Mouse (Mus musculus): Measurements from ENCODE around the gene Cux1. TPM values are rescaled to one million over a fixed set of nuclear protein-coding genes. Genes with fewer than 3 reads are reported as not detected.

Cux1 gene
- polyA plus RNA-seq, 1 experiment from 2014 or later: 163 TPM

GRCm38 (mm10) chr5:136396256-136396655 lies 171.0 kb downstream of the Cux1 start:
- Histone ChIP-seq H3K4me3 (ENCODE audit: low read depth, low read length) (no peak overlapping the region), H3K9ac (ENCODE audit: low read length) (no peak overlapping the region), H3K36me3 (ENCODE audit: control insufficient read depth, insufficient read depth, low read length) (no peaks in the 10 kb centered on the region), H3K4me2 (ENCODE audit: low read depth, low read length, severe bottlenecking) (no peak overlapping the region), H3K4me1 (replicated peaks; ENCODE audit: control insufficient read depth, insufficient read depth, low read length) (no peaks in the 10 kb centered on the region), H3K27me3 (ENCODE audit: control insufficient read depth, insufficient read depth, low read length) (no peaks in the 10 kb centered on the region), H3K27ac (ENCODE audit: low read depth, low read length) (no peak overlapping the region), H3K9me3 (ENCODE audit: control insufficient read depth, low read length) (no peaks in the 10 kb centered on the region)
- ATAC-seq (replicated peaks; ENCODE audit: low FRiP score) (no peak), DNase-seq (ENCODE audit: low spot score) (no peak)
- 84% methylated on average over 7 of the region's 7 CpGs for WGBS

- H3K27me3 ChIP-seq (ENCODE audit: control insufficient read depth, insufficient read depth, low read length): no peaks in the 10 kb centered on the region
- H3K4me3 ChIP-seq (ENCODE audit: low read depth, low read length): no peak overlapping the region
- H3K27ac ChIP-seq (ENCODE audit: low read depth, low read length): no peak overlapping the region
- no peak overlapping the region for H3K4me2 ChIP-seq (ENCODE audit: low read depth, low read length, severe bottlenecking)
- DNase-seq (ENCODE audit: low spot score) (no peak), ATAC-seq (replicated peaks; ENCODE audit: low FRiP score) (no peak)
- H3K4me1 ChIP-seq (replicated peaks; ENCODE audit: control insufficient read depth, insufficient read depth, low read length): no peaks in the 10 kb centered on the region
- no peaks in the 10 kb centered on the region for H3K9me3 ChIP-seq (ENCODE audit: control insufficient read depth, low read length)
- 80% methylated on average over 3 of the region's 3 CpGs for WGBS
- H3K9ac ChIP-seq (ENCODE audit: low read length): no peak overlapping the region
- no peaks in the 10 kb centered on the region for H3K36me3 ChIP-seq (ENCODE audit: control insufficient read depth, insufficient read depth, low read length)
These were observed 171.6 kb downstream of the Cux1 start for GRCm38 (mm10) chr5:136395600-136396195.

- Histone ChIP-seq H3K4me2 (ENCODE audit: low read depth, low read length, severe bottlenecking) (no peak overlapping the region), H3K9me3 (ENCODE audit: control insufficient read depth, low read length) (no peaks in the 10 kb centered on the region), H3K27ac (ENCODE audit: low read depth, low read length) (no peak overlapping the region), H3K27me3 (ENCODE audit: control insufficient read depth, insufficient read depth, low read length) (no peaks in the 10 kb centered on the region), H3K4me1 (replicated peaks; ENCODE audit: control insufficient read depth, insufficient read depth, low read length) (no peaks in the 10 kb centered on the region), H3K36me3 (ENCODE audit: control insufficient read depth, insufficient read depth, low read length) (no peaks in the 10 kb centered on the region), H3K4me3 (ENCODE audit: low read depth, low read length) (no peak overlapping the region), H3K9ac (ENCODE audit: low read length) (no peak overlapping the region)
- 91% methylated on average over 6 of the region's 6 CpGs for WGBS
- DNase-seq (ENCODE audit: low spot score): no peak
- no peak for ATAC-seq (replicated peaks; ENCODE audit: low FRiP score)
These were observed 172.6 kb downstream of the Cux1 start for GRCm38 (mm10) chr5:136394517-136395212.

- ATAC-seq (replicated peaks; ENCODE audit: low FRiP score) (no peak), DNase-seq (ENCODE audit: low spot score) (no peak)
- Histone ChIP-seq H3K9me3 (ENCODE audit: control insufficient read depth, low read length) (no peaks in the 10 kb centered on the region), H3K4me2 (ENCODE audit: low read depth, low read length, severe bottlenecking) (no peak overlapping the region), H3K27ac (ENCODE audit: low read depth, low read length) (no peak overlapping the region), H3K4me1 (replicated peaks; ENCODE audit: control insufficient read depth, insufficient read depth, low read length) (no peaks in the 10 kb centered on the region), H3K9ac (ENCODE audit: low read length) (no peak overlapping the region), H3K36me3 (ENCODE audit: control insufficient read depth, insufficient read depth, low read length) (no peaks in the 10 kb centered on the region), H3K4me3 (ENCODE audit: low read depth, low read length) (no peak overlapping the region), H3K27me3 (ENCODE audit: control insufficient read depth, insufficient read depth, low read length) (no peaks in the 10 kb centered on the region)
- 91% methylated on average over 2 of the region's 2 CpGs for WGBS
These were observed 173.7 kb downstream of the Cux1 start for GRCm38 (mm10) chr5:136393621-136394020.

- ATAC-seq (replicated peaks; ENCODE audit: low FRiP score) (no peak), DNase-seq (ENCODE audit: low spot score) (no peak)
- Histone ChIP-seq H3K4me2 (ENCODE audit: low read depth, low read length, severe bottlenecking) (no peak overlapping the region), H3K36me3 (ENCODE audit: control insufficient read depth, insufficient read depth, low read length) (no peaks in the 10 kb centered on the region), H3K9me3 (ENCODE audit: control insufficient read depth, low read length) (no peaks in the 10 kb centered on the region), H3K4me3 (ENCODE audit: low read depth, low read length) (no peak overlapping the region), H3K27ac (ENCODE audit: low read depth, low read length) (no peak overlapping the region), H3K9ac (ENCODE audit: low read length) (no peak overlapping the region), H3K4me1 (replicated peaks; ENCODE audit: control insufficient read depth, insufficient read depth, low read length) (no peaks in the 10 kb centered on the region), H3K27me3 (ENCODE audit: control insufficient read depth, insufficient read depth, low read length) (no peaks in the 10 kb centered on the region)
- WGBS: 96% methylated on average over 2 of the region's 2 CpGs
These were observed 180.5 kb downstream of the Cux1 start for GRCm38 (mm10) chr5:136386757-136387156.

- Histone ChIP-seq H3K9ac (ENCODE audit: low read length) (no peak overlapping the region), H3K27ac (ENCODE audit: low read depth, low read length) (no peak overlapping the region), H3K4me3 (ENCODE audit: low read depth, low read length) (no peak overlapping the region), H3K9me3 (ENCODE audit: control insufficient read depth, low read length) (no peaks in the 10 kb centered on the region), H3K36me3 (ENCODE audit: control insufficient read depth, insufficient read depth, low read length) (no peaks in the 10 kb centered on the region), H3K4me2 (ENCODE audit: low read depth, low read length, severe bottlenecking) (no peak overlapping the region), H3K4me1 (replicated peaks; ENCODE audit: control insufficient read depth, insufficient read depth, low read length) (no peaks in the 10 kb centered on the region), H3K27me3 (ENCODE audit: control insufficient read depth, insufficient read depth, low read length) (no peaks in the 10 kb centered on the region)
- 91% methylated on average over 3 of the region's 3 CpGs for WGBS
- DNase-seq (ENCODE audit: low spot score) (no peak), ATAC-seq (replicated peaks; ENCODE audit: low FRiP score) (no peak)
These were observed 182.1 kb downstream of the Cux1 start for GRCm38 (mm10) chr5:136385161-136385560.

- no peak for ATAC-seq (replicated peaks; ENCODE audit: low FRiP score)
- H3K36me3 ChIP-seq (ENCODE audit: control insufficient read depth, insufficient read depth, low read length): no peaks in the 10 kb centered on the region
- no peak overlapping the region for H3K4me2 ChIP-seq (ENCODE audit: low read depth, low read length, severe bottlenecking)
- H3K9me3 ChIP-seq (ENCODE audit: control insufficient read depth, low read length): no peaks in the 10 kb centered on the region
- DNase-seq (ENCODE audit: low spot score): no peak
- no peak overlapping the region for H3K27ac ChIP-seq (ENCODE audit: low read depth, low read length)
- 81% methylated on average over 9 of the region's 9 CpGs for whole genome bisulfite sequencing
- no peak overlapping the region for H3K4me3 ChIP-seq (ENCODE audit: low read depth, low read length)
- H3K4me1 ChIP-seq (replicated peaks; ENCODE audit: control insufficient read depth, insufficient read depth, low read length): no peaks in the 10 kb centered on the region
- no peak overlapping the region for H3K9ac ChIP-seq (ENCODE audit: low read length)
- H3K27me3 ChIP-seq (ENCODE audit: control insufficient read depth, insufficient read depth, low read length): no peaks in the 10 kb centered on the region
These were observed 184.9 kb downstream of the Cux1 start for GRCm38 (mm10) chr5:136382261-136383005.

GRCm38 (mm10) chr5:136379405-136379804 lies 187.9 kb downstream of the Cux1 start:
- DNase-seq (ENCODE audit: low spot score): no peak
- Histone ChIP-seq H3K27me3 (ENCODE audit: control insufficient read depth, insufficient read depth, low read length) (no peaks in the 10 kb centered on the region), H3K4me2 (ENCODE audit: low read depth, low read length, severe bottlenecking) (no peak overlapping the region), H3K27ac (ENCODE audit: low read depth, low read length) (no peak overlapping the region), H3K9me3 (ENCODE audit: control insufficient read depth, low read length) (no peaks in the 10 kb centered on the region), H3K9ac (ENCODE audit: low read length) (no peak overlapping the region), H3K4me3 (ENCODE audit: low read depth, low read length) (no peak overlapping the region), H3K36me3 (ENCODE audit: control insufficient read depth, insufficient read depth, low read length) (no peaks in the 10 kb centered on the region), H3K4me1 (replicated peaks; ENCODE audit: control insufficient read depth, insufficient read depth, low read length) (0 out of 2 replicates have a peak, but pooled peaks cover 4% of the 10 kb centered on the region)
- ATAC-seq (replicated peaks; ENCODE audit: low FRiP score): no peak
- 92% methylated on average over 1 of the region's 1 CpGs for WGBS

Measured in forebrain, embryonic 11.5 days (tissue).